Mouse (Mus musculus): ENCODE results near the gene Fam166a. TPM values are rescaled to one million over a fixed set of nuclear protein-coding genes. Genes with fewer than 3 reads are reported as not detected.

The Fam166a gene
- polyA plus RNA-seq, 1 experiment from 2014 or later, result 0.68 TPM

DNA sequence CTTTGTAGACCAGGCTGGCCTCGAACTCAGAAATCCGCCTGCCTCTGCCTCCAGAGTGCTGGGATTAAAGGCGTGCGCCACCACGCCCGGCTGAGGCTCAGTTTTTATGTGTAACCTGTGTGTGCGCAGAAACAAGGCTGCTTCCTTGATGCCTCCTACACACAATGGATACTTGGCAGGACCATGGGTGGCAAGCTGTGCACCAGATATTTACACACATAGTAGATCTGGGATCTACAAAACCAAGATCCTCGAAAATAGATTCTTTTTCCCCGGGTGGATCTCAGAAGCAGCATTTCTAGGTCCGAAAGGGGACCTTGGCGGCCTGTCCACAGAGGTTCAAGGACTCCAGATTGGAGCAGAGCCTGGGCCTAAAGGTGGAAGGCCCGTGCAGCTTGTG is 43.3 kb downstream of the Fam166a start:
- no peak overlapping the region for H3K27ac ChIP-seq (ENCODE audit: low read length)
- peaks cover 32% of the 10 kb centered on the region for H3K4me1 ChIP-seq (replicated peaks; ENCODE audit: control insufficient read depth, insufficient read depth, low read length)
- no peaks in the 10 kb centered on the region for H3K9me3 ChIP-seq (ENCODE audit: control insufficient read depth, low read length)
- WGBS, result 40% methylated on average over 11 of the region's 12 CpGs
- H3K9ac ChIP-seq (ENCODE audit: low read length), result peak overlapping the region; percentile 67
- H3K4me2 ChIP-seq (ENCODE audit: low read depth, low read length), result peak overlapping the region; percentile 98
- H3K36me3 ChIP-seq (ENCODE audit: control insufficient read depth, insufficient read depth, low read length), result no peaks in the 10 kb centered on the region
- H3K4me3 ChIP-seq (ENCODE audit: low read length), result peak overlapping the region; percentile 89
- H3K27me3 ChIP-seq (ENCODE audit: control insufficient read depth, insufficient read depth, low read depth, low read length), result peaks cover 5% of the 10 kb centered on the region
- ATAC-seq (ENCODE audit: low read depth), result no peak; the same call in none of the 2 replicates

DNA sequence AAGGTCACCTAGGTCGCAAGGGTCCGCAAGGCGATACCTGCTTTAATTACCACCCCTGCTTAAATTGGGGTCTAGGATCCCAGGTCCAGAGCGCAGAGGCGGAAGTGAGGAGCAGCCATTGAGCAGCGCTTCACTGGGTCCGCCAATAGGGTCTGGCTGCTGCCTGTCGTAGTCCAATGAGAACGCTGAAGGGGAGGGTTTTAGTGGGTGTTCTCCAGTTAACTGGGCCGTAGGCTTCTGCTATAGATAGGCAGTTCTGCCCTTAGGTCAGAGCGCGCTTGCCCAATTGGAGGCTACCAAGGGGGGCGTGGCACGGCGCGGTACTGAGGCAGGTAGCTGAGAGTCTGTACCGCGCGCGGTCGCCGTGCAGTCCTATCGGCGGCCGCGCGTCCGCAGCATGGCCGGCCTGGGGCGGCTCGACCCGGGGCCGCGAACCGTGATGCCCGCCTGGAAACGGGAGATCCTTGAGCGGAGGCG is 43.8 kb downstream of the Fam166a start, which contains the start of gene Tprn:
Gene Tprn (plus strand): TSS at position 328 of the 477 bp plus-strand sequence.
- H3K9ac ChIP-seq (ENCODE audit: low read length), result peak within 1 kb of the TSS; percentile 77
- H3K27ac ChIP-seq (ENCODE audit: low read length), result peak within 1 kb of the TSS; percentile 27
- H3K36me3 ChIP-seq (ENCODE audit: control insufficient read depth, insufficient read depth, low read length), result no peaks in the 10 kb centered on the region
- no peaks in the 10 kb centered on the region for H3K9me3 ChIP-seq (ENCODE audit: control insufficient read depth, low read length)
- peak within 1 kb of the TSS; percentile 98 for H3K4me2 ChIP-seq (ENCODE audit: low read depth, low read length)
- WGBS, result 0% methylated on average over 39 of the region's 39 CpGs
- peak within 1 kb of the TSS; percentile 89 for H3K4me3 ChIP-seq (ENCODE audit: low read length)
- H3K27me3 ChIP-seq (ENCODE audit: control insufficient read depth, insufficient read depth, low read depth, low read length), result peaks cover 5% of the 10 kb centered on the region
- ATAC-seq (ENCODE audit: low read depth), result peak; percentile 99
- peaks cover 32% of the 10 kb centered on the region for H3K4me1 ChIP-seq (replicated peaks; ENCODE audit: control insufficient read depth, insufficient read depth, low read length)

DNA sequence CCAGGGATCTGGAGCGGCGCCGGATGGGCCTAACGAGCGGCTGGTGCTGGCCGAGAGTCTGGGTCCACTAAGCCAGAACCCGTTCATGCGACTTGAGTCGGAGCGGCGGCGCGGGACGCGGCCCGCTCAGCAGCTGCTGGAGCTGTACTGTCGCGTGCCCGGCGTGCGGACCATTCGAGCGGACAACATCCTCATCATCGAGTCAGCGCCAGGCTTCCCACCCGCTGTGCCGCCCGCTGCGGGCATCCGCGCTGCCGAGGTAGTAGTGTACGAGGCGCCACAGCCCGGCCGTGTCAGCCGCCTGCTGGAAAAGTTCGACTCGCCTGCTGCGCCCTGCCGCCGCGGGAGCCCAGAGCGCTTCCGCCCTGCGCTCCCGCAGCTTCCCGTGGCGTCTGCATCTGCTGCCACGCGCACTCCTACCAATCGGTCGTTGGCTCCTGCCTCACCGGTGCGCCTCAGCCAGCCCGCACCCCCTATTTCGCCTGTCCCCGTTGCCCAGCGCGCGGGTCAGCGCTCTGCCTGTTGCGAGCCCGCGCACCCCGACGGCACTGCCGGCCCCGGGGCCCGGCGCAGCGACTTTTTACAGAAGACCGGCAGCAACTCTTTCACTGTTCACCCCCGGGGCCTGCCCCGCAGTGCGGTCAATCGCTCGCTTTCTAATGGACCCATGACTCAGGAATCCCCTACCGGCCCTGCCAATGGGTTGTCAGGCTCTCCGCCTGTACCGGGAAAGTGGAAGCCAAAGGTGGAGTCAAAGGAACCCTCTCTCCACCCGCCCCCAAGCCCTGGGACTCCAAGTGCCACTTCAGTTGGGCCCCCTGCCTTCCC is 44.5 kb downstream of the Fam166a start:
- Histone ChIP-seq H3K9ac (ENCODE audit: low read length) (peak overlapping the region; percentile 77), H3K27me3 (ENCODE audit: control insufficient read depth, insufficient read depth, low read depth, low read length) (peaks cover 5% of the 10 kb centered on the region), H3K4me2 (ENCODE audit: low read depth, low read length) (peak overlapping the region; percentile 98), H3K27ac (ENCODE audit: low read length) (peak overlapping the region; percentile 27), H3K4me3 (ENCODE audit: low read length) (peak overlapping the region; percentile 89), H3K4me1 (replicated peaks; ENCODE audit: control insufficient read depth, insufficient read depth, low read length) (peaks cover 32% of the 10 kb centered on the region), H3K36me3 (ENCODE audit: control insufficient read depth, insufficient read depth, low read length) (no peaks in the 10 kb centered on the region), H3K9me3 (ENCODE audit: control insufficient read depth, low read length) (no peaks in the 10 kb centered on the region)
- WGBS, result 1% methylated on average over 66 of the region's 82 CpGs
- peak; percentile 18; the same call in 1 of the 2 replicates for ATAC-seq (ENCODE audit: low read depth)

DNA sequence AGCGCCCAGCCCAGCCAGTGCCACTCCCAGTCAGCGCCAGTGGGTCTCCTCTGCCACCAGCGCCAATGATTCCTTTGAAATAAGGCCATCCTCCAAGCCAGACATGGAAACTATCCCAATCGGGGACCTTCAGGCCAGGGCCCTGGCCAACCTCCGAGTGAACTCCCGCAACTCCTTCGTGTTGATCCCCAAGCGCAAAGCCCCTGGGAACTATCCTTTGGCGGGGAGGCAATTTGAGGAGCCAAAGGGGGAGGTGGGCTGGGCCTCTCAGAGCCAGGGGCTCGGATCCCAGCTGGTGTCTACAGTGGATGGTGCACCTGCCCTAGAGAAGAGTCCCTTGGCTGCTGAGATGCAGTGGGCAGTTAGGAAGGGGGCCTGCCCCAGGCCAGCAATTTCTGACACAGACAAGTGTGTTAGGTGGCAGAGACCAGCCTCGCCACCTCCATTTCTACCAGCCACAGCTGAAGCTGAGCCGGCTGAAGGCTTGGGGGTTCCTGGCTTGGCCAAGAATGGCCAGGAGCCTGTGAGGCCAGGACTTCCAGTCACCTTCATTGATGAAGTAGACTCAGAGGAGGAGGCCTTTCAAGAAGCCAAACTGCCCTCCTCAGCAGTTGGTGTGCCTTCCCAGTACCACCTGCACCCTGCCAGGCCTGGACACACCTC is 45.2 kb downstream of the Fam166a start:
- H3K9ac ChIP-seq (ENCODE audit: low read length), result peak overlapping the region; percentile 77
- no peak for ATAC-seq (ENCODE audit: low read depth)
- H3K9me3 ChIP-seq (ENCODE audit: control insufficient read depth, low read length), result no peaks in the 10 kb centered on the region
- peaks cover 5% of the 10 kb centered on the region for H3K27me3 ChIP-seq (ENCODE audit: control insufficient read depth, insufficient read depth, low read depth, low read length)
- peak overlapping the region; percentile 98 for H3K4me2 ChIP-seq (ENCODE audit: low read depth, low read length)
- H3K4me3 ChIP-seq (ENCODE audit: low read length), result peak overlapping the region; percentile 89
- no peak overlapping the region for H3K27ac ChIP-seq (ENCODE audit: low read length)
- no peaks in the 10 kb centered on the region for H3K36me3 ChIP-seq (ENCODE audit: control insufficient read depth, insufficient read depth, low read length)
- H3K4me1 ChIP-seq (replicated peaks; ENCODE audit: control insufficient read depth, insufficient read depth, low read length), result peaks cover 32% of the 10 kb centered on the region
- WGBS, result 22% methylated on average over 12 of the region's 12 CpGs

DNA sequence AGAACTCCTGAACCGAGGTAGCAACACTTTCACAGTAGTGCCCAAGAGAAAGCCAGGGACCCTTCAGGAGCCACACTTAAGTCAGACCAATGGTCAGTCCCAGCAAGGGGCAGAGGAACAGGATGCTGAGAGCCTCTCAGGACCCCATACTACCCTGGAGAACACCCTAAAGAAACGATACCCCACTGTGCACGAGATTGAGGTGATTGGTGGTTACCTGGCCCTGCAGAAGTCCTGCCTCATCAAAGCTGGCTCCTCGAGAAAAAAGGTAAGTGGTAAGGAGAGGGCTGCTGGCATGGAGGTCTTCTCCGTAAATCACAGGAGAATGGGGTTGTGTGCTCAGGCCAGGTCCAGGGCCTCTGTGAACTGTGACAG is 45.7 kb downstream of the Fam166a start:
- Histone ChIP-seq H3K9ac (ENCODE audit: low read length) (no peak overlapping the region), H3K4me2 (ENCODE audit: low read depth, low read length) (no peak overlapping the region), H3K36me3 (ENCODE audit: control insufficient read depth, insufficient read depth, low read length) (no peaks in the 10 kb centered on the region), H3K9me3 (ENCODE audit: control insufficient read depth, low read length) (no peaks in the 10 kb centered on the region), H3K4me3 (ENCODE audit: low read length) (no peak overlapping the region), H3K4me1 (replicated peaks; ENCODE audit: control insufficient read depth, insufficient read depth, low read length) (peaks cover 32% of the 10 kb centered on the region), H3K27ac (ENCODE audit: low read length) (no peak overlapping the region), H3K27me3 (ENCODE audit: control insufficient read depth, insufficient read depth, low read depth, low read length) (peaks cover 5% of the 10 kb centered on the region)
- 65% methylated on average over 5 of the region's 5 CpGs for WGBS
- no peak for ATAC-seq (ENCODE audit: low read depth)

DNA sequence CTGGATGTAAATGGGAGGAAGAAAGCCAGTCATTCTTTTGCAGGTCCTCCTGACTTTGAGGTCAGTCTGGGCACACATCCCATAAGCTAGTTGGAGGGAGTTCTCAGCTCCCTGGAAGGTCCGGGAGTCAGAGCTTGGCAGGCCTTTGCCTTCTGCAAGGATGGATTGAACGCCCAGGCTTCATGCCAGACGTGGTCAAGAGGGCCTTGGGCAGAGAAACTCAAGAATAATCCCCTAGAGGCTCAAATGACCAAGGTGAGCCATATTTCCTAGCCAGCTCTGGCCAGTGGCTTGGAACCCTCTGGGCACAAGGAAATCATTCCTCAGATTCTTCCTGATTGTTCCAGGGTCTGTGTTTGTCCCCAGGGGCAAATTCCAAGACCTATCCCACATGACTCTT is 46.3 kb downstream of the Fam166a start:
- ATAC-seq (ENCODE audit: low read depth), result no peak
- Histone ChIP-seq H3K9me3 (ENCODE audit: control insufficient read depth, low read length) (no peaks in the 10 kb centered on the region), H3K27me3 (ENCODE audit: control insufficient read depth, insufficient read depth, low read depth, low read length) (peaks cover 5% of the 10 kb centered on the region), H3K36me3 (ENCODE audit: control insufficient read depth, insufficient read depth, low read length) (peaks cover 2% of the 10 kb centered on the region; the same call in 1 of the 2 replicates), H3K4me2 (ENCODE audit: low read depth, low read length) (0 out of 2 replicates have a peak overlapping the region, but pooled peaks have one; percentile 10), H3K4me3 (ENCODE audit: low read length) (no peak overlapping the region), H3K27ac (ENCODE audit: low read length) (no peak overlapping the region), H3K4me1 (replicated peaks; ENCODE audit: control insufficient read depth, insufficient read depth, low read length) (peaks cover 32% of the 10 kb centered on the region), H3K9ac (ENCODE audit: low read length) (no peak overlapping the region)
- WGBS, result 66% methylated on average over 3 of the region's 3 CpGs

DNA sequence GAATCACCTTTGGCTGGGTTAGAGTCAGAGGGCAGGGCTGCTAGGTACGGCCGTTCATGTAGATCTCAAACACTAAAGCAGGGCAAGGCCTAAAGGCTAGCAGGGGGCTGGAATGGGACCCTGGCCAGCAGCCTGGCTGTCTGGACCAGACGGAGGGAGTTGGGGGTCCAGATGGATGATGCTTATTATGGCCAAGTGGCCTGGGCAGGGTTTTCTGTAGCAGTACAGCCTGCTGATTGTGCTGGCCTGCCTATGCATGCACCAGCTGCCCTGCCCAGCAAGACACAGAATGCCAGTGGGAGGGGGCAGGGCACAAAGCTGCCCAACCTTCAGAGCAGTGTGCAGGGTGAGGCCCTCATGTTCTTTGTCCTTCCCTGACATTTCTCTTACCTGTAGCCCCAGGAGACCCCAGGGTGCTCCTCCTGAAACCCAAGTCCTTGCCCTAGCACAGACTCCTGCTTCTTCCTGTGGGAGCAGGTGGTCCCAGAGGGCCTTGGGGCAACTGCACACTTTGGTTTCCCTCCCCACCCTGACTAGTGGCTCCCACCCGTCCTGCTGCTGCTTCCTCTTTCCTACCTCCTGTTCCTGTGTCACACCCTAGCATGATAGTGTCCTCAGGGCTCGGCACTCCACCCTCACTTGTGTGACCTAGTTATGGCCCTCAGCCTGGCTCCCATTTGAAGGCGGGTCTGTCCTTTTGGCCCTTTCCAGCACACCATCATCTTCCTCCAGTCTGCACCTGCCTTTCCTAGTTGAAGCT is 47.5 kb downstream of the Fam166a start:
- no peak overlapping the region for H3K4me3 ChIP-seq (ENCODE audit: low read length)
- peak overlapping the region; percentile 26; the same call in 1 of the 2 replicates for H3K9ac ChIP-seq (ENCODE audit: low read length)
- H3K27me3 ChIP-seq (ENCODE audit: control insufficient read depth, insufficient read depth, low read depth, low read length), result peaks cover 5% of the 10 kb centered on the region
- no peaks in the 10 kb centered on the region for H3K9me3 ChIP-seq (ENCODE audit: control insufficient read depth, low read length)
- H3K36me3 ChIP-seq (ENCODE audit: control insufficient read depth, insufficient read depth, low read length), result peaks cover 3% of the 10 kb centered on the region; the same call in 1 of the 2 replicates
- H3K4me1 ChIP-seq (replicated peaks; ENCODE audit: control insufficient read depth, insufficient read depth, low read length), result peaks cover 34% of the 10 kb centered on the region
- H3K4me2 ChIP-seq (ENCODE audit: low read depth, low read length), result 0 out of 2 replicates have a peak overlapping the region, but pooled peaks have one; percentile 8
- no peak overlapping the region for H3K27ac ChIP-seq (ENCODE audit: low read length)
- WGBS, result 61% methylated on average over 6 of the region's 6 CpGs
- no peak for ATAC-seq (ENCODE audit: low read depth)

DNA sequence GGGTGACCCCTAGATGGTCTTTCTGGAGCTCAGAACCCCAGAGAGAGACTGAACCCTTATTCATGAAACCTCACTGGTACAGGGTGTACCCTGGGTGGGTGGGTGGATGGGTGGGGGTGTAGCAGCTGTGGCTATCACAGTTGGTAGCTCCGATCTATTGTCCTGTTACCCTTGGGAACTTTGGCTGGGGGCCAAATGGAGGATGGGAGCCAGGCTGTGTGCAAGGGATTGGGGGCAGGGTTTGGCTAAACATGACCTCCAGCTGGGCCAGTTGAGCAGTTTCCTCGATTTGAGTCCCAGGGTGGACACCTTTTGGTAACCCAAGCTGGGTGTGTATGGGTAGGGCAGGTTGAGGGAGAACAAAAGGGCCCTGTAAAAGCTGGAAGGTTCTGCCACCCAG is 48.2 kb downstream of the Fam166a start:
- Histone ChIP-seq H3K9me3 (ENCODE audit: control insufficient read depth, low read length) (no peaks in the 10 kb centered on the region), H3K9ac (ENCODE audit: low read length) (no peak overlapping the region), H3K4me1 (replicated peaks; ENCODE audit: control insufficient read depth, insufficient read depth, low read length) (peaks cover 39% of the 10 kb centered on the region), H3K36me3 (ENCODE audit: control insufficient read depth, insufficient read depth, low read length) (peaks cover 3% of the 10 kb centered on the region; the same call in 1 of the 2 replicates), H3K27ac (ENCODE audit: low read length) (no peak overlapping the region), H3K4me2 (ENCODE audit: low read depth, low read length) (no peak overlapping the region), H3K27me3 (ENCODE audit: control insufficient read depth, insufficient read depth, low read depth, low read length) (peaks cover 5% of the 10 kb centered on the region), H3K4me3 (ENCODE audit: low read length) (no peak overlapping the region)
- 35% methylated on average over 2 of the region's 2 CpGs for WGBS
- no peak for ATAC-seq (ENCODE audit: low read depth)
